Mouse (Mus musculus) heart, embryonic 16.5 days (tissue): ENCODE results near the gene Oscp1. TPM values are rescaled to one million over a fixed set of nuclear protein-coding genes. Genes with fewer than 3 reads are reported as not detected.

Experiments
- ATAC-seq: fragments of 200-750 bp; cut with Nextera tagmentation; replicated peaks from 2 replicates; pipeline ENCODE4 v1.8.0; 2017; ENCODE audit warnings: moderate number of reproducible peaks; ENCODE audit not compliant: insufficient read depth, low FRiP score; ENCODE audit errors: extremely low read depth
- H3K27ac ChIP-seq: fragments of 300-500 bp; sonication (generic); 2 replicates; pipeline ENCODE4 v1.5.1; 2014; ENCODE audit warnings: mild to moderate bottlenecking, low read length, control low read depth, moderate library complexity
- H3K27me3 ChIP-seq: fragments of 300-500 bp; sonication (generic); 2 replicates; pipeline ENCODE4 v1.6.1; 2014; ENCODE audit warnings: low read length, mixed read lengths; ENCODE audit not compliant: control insufficient read depth, insufficient read depth
- H3K36me3 ChIP-seq: fragments of 300-500 bp; sonication (generic); 2 replicates; pipeline ENCODE4 v1.6.1; 2014; ENCODE audit not compliant: control insufficient read depth, insufficient read depth
- H3K4me1 ChIP-seq: fragments of 300-500 bp; sonication (generic); 2 replicates; pipeline ENCODE4 v1.6.1; 2014; ENCODE audit warnings: low read length, mixed read lengths; ENCODE audit not compliant: control insufficient read depth, insufficient read depth
- H3K4me2 ChIP-seq: fragments of 300-500 bp; sonication (generic); 2 replicates; pipeline ENCODE4 v1.6.1; 2014; ENCODE audit warnings: low read depth, mild to moderate bottlenecking, control low read depth, low read length
- H3K4me3 ChIP-seq: fragments of 300-500 bp; sonication (generic); 2 replicates; pipeline ENCODE4 v1.5.1; 2014; ENCODE audit warnings: mild to moderate bottlenecking, control low read depth, low read length
- H3K9ac ChIP-seq: fragments of 300-500 bp; sonication (generic); 2 replicates; pipeline ENCODE4 v1.6.1; 2014; ENCODE audit warnings: low read length, control low read depth
- H3K9me3 ChIP-seq: fragments of 300-500 bp; sonication (generic); replicated peaks from 2 replicates; pipeline ENCODE4 v1.6.1; 2016; ENCODE audit warnings: low read length; ENCODE audit not compliant: control insufficient read depth
- WGBS: fragments of 180-500 bp; shearing (Covaris S2); extraction: QIAGEN DNeasy Blood & Tissue Kit; methylation state at CpG from one replicate; pipeline ENCODE4 v1.1.7; 2014; 5-methylcytosine and 5-hydroxymethylcytosine counted together
- polyA plus RNA-seq: library from polyadenylated mRNA; unstranded; fragments of >200 nt; fragmentation: Nextera tagmentation; extraction: Ambion mirVana; gene quantifications from 2 replicates; pipeline ENCODE4 v1.2.1, GENCODE M21; 2015

Gene Oscp1
- polyA plus RNA-seq, 1 experiment from 2014 or later = 8.3 TPM

DNA sequence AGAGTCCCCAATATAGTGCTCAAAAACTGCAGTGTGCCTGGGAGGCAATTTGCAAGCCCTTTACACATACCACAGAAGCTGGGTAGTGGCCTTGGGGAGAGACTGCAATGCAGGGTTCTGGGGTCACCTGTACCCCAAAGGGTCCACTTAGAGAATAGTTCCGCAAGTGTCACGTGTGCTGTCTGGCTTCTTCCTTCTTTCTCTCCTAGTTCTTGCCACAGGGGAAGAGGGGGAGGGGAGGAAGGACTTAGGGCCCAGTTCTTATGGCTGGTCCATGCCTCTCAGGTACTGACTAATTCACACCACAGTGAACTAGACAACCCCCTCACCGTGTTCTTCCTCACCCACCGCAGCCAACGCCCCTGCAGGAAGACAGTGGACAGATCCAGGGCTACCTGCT, 23.0 kb upstream of the Oscp1 start:
- WGBS = 78% methylated on average over 5 of the region's 5 CpGs
- H3K4me2 ChIP-seq = no peak overlapping the region
- no peaks in the 10 kb centered on the region for H3K4me1 ChIP-seq
- H3K27me3 ChIP-seq = no peaks in the 10 kb centered on the region
- no peak overlapping the region for H3K27ac ChIP-seq
- no peak overlapping the region for H3K9ac ChIP-seq
- no peak overlapping the region for H3K4me3 ChIP-seq
- no peaks in the 10 kb centered on the region for H3K9me3 ChIP-seq
- H3K36me3 ChIP-seq = no peaks in the 10 kb centered on the region
- ATAC-seq = no peak

DNA sequence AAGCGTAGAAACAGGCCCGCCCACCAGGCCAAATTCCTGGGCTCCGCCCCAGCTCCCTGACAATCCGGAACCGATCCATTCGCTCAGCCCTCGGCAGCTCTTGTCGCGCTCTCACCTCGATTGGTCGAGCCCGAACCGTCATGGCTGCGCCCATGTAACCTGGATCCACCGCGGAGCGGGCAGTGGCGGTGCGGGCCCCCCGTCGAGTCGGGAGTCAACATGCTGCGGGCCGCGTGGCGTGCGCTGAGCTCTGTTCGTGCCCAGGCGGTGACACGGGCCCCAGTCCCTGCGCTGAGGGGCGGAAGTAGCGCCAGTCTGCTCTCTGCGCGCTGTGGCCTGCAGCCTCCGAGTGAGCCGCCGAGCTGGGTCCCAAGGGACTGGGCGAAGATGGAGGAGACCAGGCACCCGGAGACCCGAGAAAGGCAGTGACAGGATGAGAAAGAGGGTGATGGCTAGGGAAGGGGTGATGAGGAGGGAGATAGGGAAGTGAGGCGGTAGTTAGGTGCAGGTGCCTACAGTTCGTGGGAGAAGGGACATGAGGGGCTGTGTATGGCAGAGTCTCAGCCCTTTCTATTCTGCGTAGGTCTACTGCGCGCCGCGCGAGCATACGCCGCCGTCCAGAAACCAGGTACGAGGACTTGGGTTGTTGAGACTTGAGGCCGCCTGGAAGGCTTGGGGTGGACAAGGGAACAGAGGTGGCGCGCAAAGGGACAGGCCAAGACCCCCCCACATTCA, 11.3 kb upstream of the Oscp1 start, which contains the start of gene Mrps15:
Gene Mrps15 (plus strand): TSS at position 75 of the 735 bp plus-strand sequence.
- H3K9me3 ChIP-seq = no peaks in the 10 kb centered on the region
- peak within 1 kb of the TSS; percentile 94 for H3K9ac ChIP-seq
- peak within 1 kb of the TSS; percentile 93 for H3K4me3 ChIP-seq
- H3K27ac ChIP-seq = peak within 1 kb of the TSS; percentile 82
- H3K27me3 ChIP-seq = no peaks in the 10 kb centered on the region
- H3K36me3 ChIP-seq = peaks cover 21% of the 10 kb centered on the region
- WGBS = under 1% methylated on average over 56 of the region's 56 CpGs
- peak within 1 kb of the TSS; percentile 94 for H3K4me2 ChIP-seq
- peak; percentile 92 for ATAC-seq
- H3K4me1 ChIP-seq = peaks cover 13% of the 10 kb centered on the region

DNA sequence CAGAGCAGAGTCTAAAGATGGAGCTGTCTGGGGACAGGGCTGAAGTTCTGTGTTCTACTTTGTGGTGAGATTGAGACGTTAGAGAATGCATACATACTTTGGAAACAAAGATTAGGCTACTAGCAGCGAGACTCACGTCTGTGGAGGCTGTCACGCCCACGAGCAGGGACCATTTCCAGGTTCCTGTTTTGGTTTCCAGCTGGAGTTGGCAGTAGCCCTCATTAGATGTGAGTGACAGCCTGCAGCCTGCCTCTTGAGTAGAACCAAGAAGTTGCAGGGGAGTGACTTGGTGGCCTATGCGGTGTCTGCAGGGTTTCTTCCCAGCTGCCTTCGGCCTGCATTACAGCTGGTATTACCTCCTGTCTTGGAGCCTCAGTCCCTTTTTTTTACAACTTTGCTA, 6.7 kb upstream of the Oscp1 start:
- H3K4me3 ChIP-seq = no peak overlapping the region
- H3K36me3 ChIP-seq = peaks cover 48% of the 10 kb centered on the region
- no peak overlapping the region for H3K4me2 ChIP-seq
- H3K27ac ChIP-seq = no peak overlapping the region
- H3K9ac ChIP-seq = no peak overlapping the region
- no peaks in the 10 kb centered on the region for H3K9me3 ChIP-seq
- peaks cover 10% of the 10 kb centered on the region for H3K4me1 ChIP-seq
- no peaks in the 10 kb centered on the region for H3K27me3 ChIP-seq
- ATAC-seq = no peak
- 64% methylated on average over 7 of the region's 7 CpGs for WGBS

DNA sequence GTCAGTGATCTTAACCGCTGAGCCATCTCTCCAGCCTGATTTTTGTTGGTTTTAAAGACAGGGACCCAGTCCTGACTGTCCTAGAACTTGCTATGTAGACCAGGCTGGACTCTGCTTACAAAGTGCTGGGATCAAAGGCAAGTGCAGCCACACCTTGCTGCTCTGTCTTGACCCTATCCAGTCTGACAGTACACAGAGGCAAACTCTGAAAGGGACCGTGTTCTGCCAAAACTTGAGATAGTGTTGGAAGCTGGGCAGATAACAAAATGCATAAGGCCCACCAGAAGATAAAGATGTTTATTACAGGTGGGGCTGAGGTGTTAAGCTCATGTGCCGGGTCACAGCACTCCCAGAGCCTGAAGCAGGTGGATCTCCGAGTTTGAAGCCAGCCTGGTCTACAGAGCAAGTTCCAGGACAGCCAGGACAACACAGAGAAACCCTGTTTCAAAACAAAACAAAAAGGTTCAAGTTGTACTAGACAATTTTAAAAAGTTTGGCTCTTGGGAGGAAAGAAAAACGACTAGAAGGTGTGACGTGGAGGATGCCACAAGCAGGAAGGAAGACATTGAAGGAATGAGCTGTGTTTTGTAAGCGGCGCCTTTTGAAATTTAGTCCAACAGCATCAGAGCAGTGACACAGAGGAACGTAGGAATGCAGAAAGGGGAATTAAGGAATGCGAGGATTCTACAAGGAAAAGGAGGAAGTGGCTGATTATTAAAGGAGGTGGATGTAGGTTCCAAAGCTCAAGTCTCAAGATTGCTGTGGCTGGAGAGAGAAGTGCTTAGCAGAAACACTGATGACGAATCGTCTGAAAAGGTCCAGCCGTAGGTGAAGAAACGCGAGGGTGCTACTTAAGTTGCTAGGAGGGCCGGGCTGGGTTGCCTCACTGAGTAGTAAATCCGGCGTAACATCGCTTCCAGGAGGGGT, 895 bp upstream of the Oscp1 start:
- Histone ChIP-seq H3K4me1 (peaks cover 9% of the 10 kb centered on the region), H3K27ac (peak overlapping the region; percentile 51; the same call in 1 of the 2 replicates), H3K4me2 (peak overlapping the region; percentile 93), H3K36me3 (peaks cover 23% of the 10 kb centered on the region), H3K4me3 (peak overlapping the region; percentile 68), H3K9ac (peak overlapping the region; percentile 76), H3K9me3 (no peaks in the 10 kb centered on the region), H3K27me3 (no peaks in the 10 kb centered on the region)
- no peak for ATAC-seq
- WGBS = 11% methylated on average over 19 of the region's 19 CpGs

DNA sequence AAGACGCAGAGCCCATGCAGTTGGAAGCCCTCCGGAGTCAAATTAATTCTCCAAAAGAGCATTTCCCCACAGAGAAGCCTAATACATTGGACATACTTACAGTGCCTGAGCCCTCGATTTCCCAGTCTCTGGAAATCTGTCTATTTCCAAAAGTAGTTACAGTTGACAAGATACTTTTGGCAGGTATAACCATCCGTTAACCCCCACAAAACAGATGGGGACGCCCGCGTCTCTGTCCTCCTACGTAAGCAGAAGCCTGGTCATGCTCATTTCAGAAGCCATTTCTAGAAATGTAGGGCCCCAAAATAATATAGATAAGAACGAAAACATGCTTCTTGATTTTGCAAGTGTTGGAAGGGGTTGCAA, 615 bp downstream of the Oscp1 start:
- Histone ChIP-seq H3K4me3 (peak overlapping the region; percentile 68), H3K4me1 (peaks cover 9% of the 10 kb centered on the region), H3K27ac (no peak overlapping the region), H3K9ac (peak overlapping the region; percentile 76), H3K36me3 (peaks cover 15% of the 10 kb centered on the region), H3K9me3 (no peaks in the 10 kb centered on the region), H3K4me2 (peak overlapping the region; percentile 93), H3K27me3 (no peaks in the 10 kb centered on the region)
- ATAC-seq = no peak
- 41% methylated on average over 9 of the region's 9 CpGs for WGBS

DNA sequence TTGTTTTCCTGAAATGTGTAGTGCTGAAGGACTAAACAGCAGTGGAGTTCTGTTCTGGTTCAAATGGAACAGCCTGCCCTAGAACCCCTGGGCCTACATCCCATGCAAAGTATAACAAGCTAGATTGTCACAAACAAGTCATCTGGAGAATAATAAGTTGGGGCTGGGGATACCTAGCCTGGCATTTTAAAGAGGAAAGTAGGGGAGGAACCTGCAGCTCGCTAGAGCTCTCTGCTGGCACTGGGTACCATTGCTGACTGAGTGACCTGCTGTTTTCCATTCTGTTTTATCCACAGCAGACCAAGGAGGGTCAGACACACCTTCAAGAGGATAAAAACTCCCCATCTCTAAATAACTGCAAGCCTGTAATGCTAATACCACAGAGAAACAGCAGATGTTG, 4.5 kb downstream of the Oscp1 start:
- no peak overlapping the region for H3K9ac ChIP-seq
- H3K27me3 ChIP-seq = no peaks in the 10 kb centered on the region
- no peak overlapping the region for H3K4me3 ChIP-seq
- H3K27ac ChIP-seq = no peak overlapping the region
- no peak for ATAC-seq
- 61% methylated on average over 1 of the region's 1 CpGs for WGBS
- no peaks in the 10 kb centered on the region for H3K9me3 ChIP-seq
- no peaks in the 10 kb centered on the region for H3K36me3 ChIP-seq
- peaks cover 4% of the 10 kb centered on the region for H3K4me1 ChIP-seq
- no peak overlapping the region for H3K4me2 ChIP-seq

DNA sequence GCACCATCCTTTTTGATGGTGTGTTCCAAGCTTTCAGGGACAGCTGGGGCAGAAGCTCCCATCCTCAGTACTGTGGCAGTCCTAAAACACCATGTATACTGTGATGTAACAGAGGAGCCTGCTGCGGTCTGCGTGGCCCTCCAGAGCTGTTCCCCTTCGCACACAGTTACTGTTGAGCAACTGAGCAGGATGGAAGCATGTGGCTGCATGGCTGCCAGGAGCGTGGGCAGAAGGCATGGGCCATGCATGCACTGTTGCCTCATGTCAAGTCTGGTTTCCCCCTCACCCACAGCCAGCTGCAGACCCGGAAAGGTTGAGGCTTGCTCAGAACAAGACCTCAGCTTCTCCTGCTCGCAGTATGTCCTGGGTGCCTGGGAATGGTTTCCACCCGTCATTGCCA, 6.9 kb downstream of the Oscp1 start:
- H3K4me3 ChIP-seq = no peak overlapping the region
- no peaks in the 10 kb centered on the region for H3K36me3 ChIP-seq
- no peak overlapping the region for H3K27ac ChIP-seq
- H3K9ac ChIP-seq = no peak overlapping the region
- ATAC-seq = no peak
- H3K27me3 ChIP-seq = no peaks in the 10 kb centered on the region
- 85% methylated on average over 7 of the region's 7 CpGs for WGBS
- H3K9me3 ChIP-seq = no peaks in the 10 kb centered on the region
- H3K4me2 ChIP-seq = no peak overlapping the region
- peaks cover 4% of the 10 kb centered on the region; the same call in 1 of the 2 replicates for H3K4me1 ChIP-seq

DNA sequence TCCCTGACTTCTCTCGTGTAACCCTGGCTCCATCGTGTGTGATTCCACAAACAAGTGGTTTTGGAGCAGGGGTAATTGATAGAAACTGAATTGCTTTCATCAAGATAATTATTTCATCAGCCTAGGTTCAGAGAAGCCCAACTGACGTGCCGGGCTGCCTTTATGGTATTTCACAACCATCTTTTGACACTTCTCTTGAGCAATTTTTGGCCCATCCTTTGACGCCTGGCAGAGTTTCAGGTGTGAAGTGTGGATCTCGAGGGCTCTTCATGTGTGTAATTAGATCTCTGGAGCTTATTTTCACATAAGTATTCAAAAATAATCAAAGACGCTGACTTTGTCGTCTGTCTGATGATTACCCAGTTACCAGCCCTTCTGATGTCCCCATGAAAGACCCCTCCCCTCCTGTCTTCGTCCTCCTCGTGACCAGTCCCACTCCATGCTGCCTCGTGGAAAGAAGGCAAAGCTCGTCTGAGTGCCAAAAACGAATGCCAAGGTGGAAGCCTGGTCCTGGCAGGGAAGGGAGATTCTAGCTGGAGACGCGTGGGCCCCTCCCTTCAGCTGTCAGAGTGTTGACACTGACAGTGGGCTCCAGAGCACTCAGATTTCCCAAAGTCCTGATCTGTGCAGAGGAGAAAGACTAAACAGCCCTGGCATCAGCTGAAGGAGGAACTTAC, 9.2 kb downstream of the Oscp1 start:
- no peak overlapping the region for H3K4me2 ChIP-seq
- peaks cover 4% of the 10 kb centered on the region; the same call in 1 of the 2 replicates for H3K4me1 ChIP-seq
- no peak overlapping the region for H3K9ac ChIP-seq
- H3K36me3 ChIP-seq = no peaks in the 10 kb centered on the region
- WGBS = 54% methylated on average over 15 of the region's 15 CpGs
- ATAC-seq = no peak; the same call in 1 of the 2 replicates
- no peak overlapping the region for H3K27ac ChIP-seq
- H3K27me3 ChIP-seq = no peaks in the 10 kb centered on the region
- H3K9me3 ChIP-seq = no peaks in the 10 kb centered on the region
- no peak overlapping the region for H3K4me3 ChIP-seq
